Mouse (Mus musculus) liver, postnatal 0 days (tissue): ENCODE results near the gene Ugt1a8.

Experiments
- CTCF ChIP-seq: sonication (generic); IDR thresholded peaks from 2 replicates; pipeline ENCODE4 v1.5.1; 2016; ENCODE audit warnings: antibody characterized with exemption, low read depth
- EP300 ChIP-seq: IDR thresholded peaks from 2 replicates; pipeline ENCODE4 v1.6.1; 2016; ENCODE audit warnings: antibody characterized with exemption, low read depth, mild to moderate bottlenecking

GRCm38 (mm10) chr1:88266123-88266522, 178.5 kb downstream of the Ugt1a8 start:
- TF ChIP-seq CTCF (no peak), EP300 (no peak)
